Mouse (Mus musculus): ENCODE measurements around the gene Nek10.

Gene Nek10

GRCm38 (mm10) chr14:14803115-14803514 is at the start of gene Nek10:
Gene Nek10, plus strand, starts transcription at chr14:14803415.
- in situ Hi-C loops (cut with MboI, MseI): loop anchor here (10.0 kb wide), 1 partner anchor 1112 kb away; no protein-coding TSS in a partner anchor

GRCm38 (mm10) chr14:14781169-14781568 is 22.0 kb upstream of the Nek10 start:
- in situ Hi-C loops (cut with MboI, MseI): no loop called here

- in situ Hi-C loops (cut with MboI, MseI): no loop called here
Measured at GRCm38 (mm10) chr14:14784223-14784622, 19.0 kb upstream of the Nek10 start.

GRCm38 (mm10) chr14:14786979-14787378 is 16.2 kb upstream of the Nek10 start:
- in situ Hi-C loops (cut with MboI, MseI): no loop called here

GRCm38 (mm10) chr14:14789840-14790470 is 13.3 kb upstream of the Nek10 start:
- in situ Hi-C loops (cut with MboI, MseI): no loop called here

GRCm38 (mm10) chr14:14799861-14800260 is 3.4 kb upstream of the Nek10 start:
- in situ Hi-C loops (cut with MboI, MseI): loop anchor here (10.0 kb wide), 1 partner anchor 1115 kb away; no protein-coding TSS in a partner anchor

- in situ Hi-C loops (cut with MboI, MseI): loop anchor here (10.0 kb wide), 1 partner anchor 1114 kb away; no protein-coding TSS in a partner anchor
Measured at GRCm38 (mm10) chr14:14800332-14800731, 2.9 kb upstream of the Nek10 start.

- in situ Hi-C loops (cut with MboI, MseI): loop anchor here (10.0 kb wide), 1 partner anchor 1114 kb away; no protein-coding TSS in a partner anchor
Measured at GRCm38 (mm10) chr14:14800810-14801209, 2.4 kb upstream of the Nek10 start.

- in situ Hi-C loops (cut with MboI, MseI): loop anchor here (10.0 kb wide), 1 partner anchor 1111 kb away; no protein-coding TSS in a partner anchor
Measured at GRCm38 (mm10) chr14:14803921-14804517, 804 bp downstream of the Nek10 start.

GRCm38 (mm10) chr14:14804518-14805212 is 1.4 kb downstream of the Nek10 start:
- in situ Hi-C loops (cut with MboI, MseI): loop anchor here (10.0 kb wide), 1 partner anchor 1110 kb away; no protein-coding TSS in a partner anchor

- in situ Hi-C loops (cut with MboI, MseI): no loop called here
Measured at GRCm38 (mm10) chr14:14832520-14833240, 29.5 kb downstream of the Nek10 start.

- in situ Hi-C loops (cut with MboI, MseI): no loop called here
Measured at GRCm38 (mm10) chr14:14833498-14833897, 30.3 kb downstream of the Nek10 start.

- in situ Hi-C loops (cut with MboI, MseI): no loop called here
Measured at GRCm38 (mm10) chr14:14834266-14834665, 31.1 kb downstream of the Nek10 start.

GRCm38 (mm10) chr14:14837627-14838026 is 34.4 kb downstream of the Nek10 start:
- in situ Hi-C loops (cut with MboI, MseI): no loop called here

- in situ Hi-C loops (cut with MboI, MseI): no loop called here
Measured at GRCm38 (mm10) chr14:14838109-14838508, 34.9 kb downstream of the Nek10 start.

GRCm38 (mm10) chr14:14842734-14843530 is 39.7 kb downstream of the Nek10 start:
- in situ Hi-C loops (cut with MboI, MseI): no loop called here

GRCm38 (mm10) chr14:14852838-14853237 is 49.6 kb downstream of the Nek10 start:
- in situ Hi-C loops (cut with MboI, MseI): no loop called here

- in situ Hi-C loops (cut with MboI, MseI): loop anchor here (5.0 kb wide), 1 partner anchor 47 kb away; no protein-coding TSS in a partner anchor
Measured at GRCm38 (mm10) chr14:14860331-14860730, 57.1 kb downstream of the Nek10 start.

GRCm38 (mm10) chr14:14863690-14864356 is 60.6 kb downstream of the Nek10 start:
- in situ Hi-C loops (cut with MboI, MseI): loop anchor here (5.0 kb wide), 1 partner anchor 43 kb away; no protein-coding TSS in a partner anchor

GRCm38 (mm10) chr14:14869239-14869638 is 66.0 kb downstream of the Nek10 start:
- in situ Hi-C loops (cut with MboI, MseI): loop anchor here (5.0 kb wide), 1 partner anchor 118 kb away; no protein-coding TSS in a partner anchor

All from T-helper 1 cell (primary cell).